Mouse (Mus musculus) splenic B cell, adult 2 months (primary cell): ENCODE results near the gene Ift43.
A peak's percentile ranks its signal among the peaks of the same experiment; 100 is the strongest.

Source experiments
- DNase-seq: peaks from one replicate; pipeline ENCODE4 v3.0.0-alpha.2; 2011; ENCODE audit warnings: low read depth, low spot score
- H3K27me3 ChIP-seq: 2 replicates; pipeline ENCODE4 v1.6.1; 2012; ENCODE audit warnings: mild to moderate bottlenecking, low read length, moderate library complexity, mixed read lengths; ENCODE audit not compliant: control insufficient read depth, poor library complexity, insufficient read depth, severe bottlenecking
- H3K36me3 ChIP-seq: 2 replicates; pipeline ENCODE4 v1.6.1; 2012; ENCODE audit warnings: mild to moderate bottlenecking, low read length, moderate library complexity, mixed read lengths; ENCODE audit not compliant: control insufficient read depth, poor library complexity, insufficient read depth, severe bottlenecking

Gene Ift43

DNA sequence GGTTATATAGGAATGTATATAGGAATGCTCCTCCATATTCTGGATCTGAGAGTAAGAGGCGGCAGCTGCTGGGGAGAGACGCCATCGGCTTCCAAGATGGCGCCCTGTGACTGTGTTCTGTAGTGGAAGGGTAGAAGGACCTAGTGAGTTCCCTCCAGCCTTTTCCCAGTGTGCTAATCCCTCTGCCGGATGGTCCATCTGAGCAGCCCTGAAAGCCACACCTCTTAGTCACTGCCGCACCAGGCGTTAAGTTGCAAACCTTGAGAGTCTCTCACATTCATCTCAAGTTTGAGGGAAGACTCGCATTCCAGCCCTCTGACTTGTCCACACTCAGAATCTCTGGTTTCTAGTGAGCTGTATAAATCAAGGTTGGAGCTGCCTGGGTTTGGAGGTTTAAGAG, 46.7 kb downstream of the Ift43 start:
- DNase-seq = no peak
- H3K27me3 ChIP-seq = no peaks in the 10 kb centered on the region; the same call in 1 of the 2 replicates

DNA sequence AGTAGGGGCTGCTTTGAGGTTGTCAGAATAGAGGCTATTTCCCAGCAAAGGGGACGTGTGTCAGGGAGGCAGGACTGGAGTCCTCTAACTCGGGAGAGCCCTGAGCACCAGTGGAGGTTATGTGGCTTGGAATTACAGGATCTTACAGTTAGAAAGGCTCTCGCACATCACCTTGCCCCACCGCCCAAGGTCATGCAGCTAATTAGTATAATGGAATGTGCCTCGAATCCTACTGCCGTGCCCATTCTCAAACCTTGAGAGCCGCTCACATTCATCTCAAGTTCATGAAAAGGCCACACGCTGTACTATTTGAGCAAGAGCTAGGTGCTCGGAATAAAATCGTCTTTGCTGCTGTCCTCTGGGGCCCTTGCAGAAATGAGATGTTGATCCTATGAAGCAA, 47.4 kb downstream of the Ift43 start:
- no peak for DNase-seq
- no peaks in the 10 kb centered on the region for H3K36me3 ChIP-seq
- no peaks in the 10 kb centered on the region; the same call in 1 of the 2 replicates for H3K27me3 ChIP-seq

More for the DNA sequence above, 46.7 kb downstream of the Ift43 start:
- H3K36me3 ChIP-seq = no peaks in the 10 kb centered on the region

DNA sequence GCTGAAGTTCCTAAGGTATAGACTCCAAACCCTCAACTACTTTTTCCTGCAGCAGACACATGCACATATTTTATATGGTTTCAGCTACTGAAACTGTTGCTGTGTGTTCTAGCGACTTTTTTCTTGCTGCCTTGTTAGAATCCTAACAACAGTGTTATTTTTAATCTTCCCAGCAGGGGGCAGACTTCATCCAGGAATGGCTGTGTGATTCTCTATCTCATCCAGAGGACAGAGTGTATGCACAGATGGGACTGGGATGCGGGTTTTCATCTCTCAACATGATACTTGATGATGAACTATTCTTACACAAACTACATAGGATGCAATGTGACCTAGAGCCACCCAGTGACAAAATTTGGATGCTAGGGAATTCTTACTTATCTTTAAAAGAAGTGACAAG, 50.5 kb downstream of the Ift43 start:
- H3K27me3 ChIP-seq = no peaks in the 10 kb centered on the region; the same call in 1 of the 2 replicates
- no peaks in the 10 kb centered on the region for H3K36me3 ChIP-seq
- DNase-seq = peak; percentile 70

DNA sequence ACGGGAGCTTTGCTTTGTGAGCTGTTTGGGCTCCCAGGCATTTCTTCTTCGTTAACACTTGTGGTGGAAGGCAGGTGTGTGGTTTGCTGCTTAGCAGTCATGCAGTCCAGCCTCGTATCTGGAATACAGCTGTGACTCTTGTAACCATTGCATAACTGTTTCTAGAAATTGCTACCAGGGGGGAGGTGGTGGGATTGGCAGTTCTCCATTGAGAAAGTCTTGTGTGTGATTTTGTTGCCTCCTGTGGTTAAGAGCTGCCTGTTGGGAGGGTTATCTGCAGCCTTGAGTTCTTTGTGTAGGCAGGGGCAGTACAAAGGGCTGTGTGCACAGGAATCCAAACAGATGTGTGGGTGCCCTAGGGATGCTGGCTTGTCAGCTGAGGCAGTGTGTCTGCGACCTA, 53.4 kb downstream of the Ift43 start:
- Histone ChIP-seq H3K27me3 (no peaks in the 10 kb centered on the region), H3K36me3 (no peaks in the 10 kb centered on the region)
- DNase-seq = no peak

DNA sequence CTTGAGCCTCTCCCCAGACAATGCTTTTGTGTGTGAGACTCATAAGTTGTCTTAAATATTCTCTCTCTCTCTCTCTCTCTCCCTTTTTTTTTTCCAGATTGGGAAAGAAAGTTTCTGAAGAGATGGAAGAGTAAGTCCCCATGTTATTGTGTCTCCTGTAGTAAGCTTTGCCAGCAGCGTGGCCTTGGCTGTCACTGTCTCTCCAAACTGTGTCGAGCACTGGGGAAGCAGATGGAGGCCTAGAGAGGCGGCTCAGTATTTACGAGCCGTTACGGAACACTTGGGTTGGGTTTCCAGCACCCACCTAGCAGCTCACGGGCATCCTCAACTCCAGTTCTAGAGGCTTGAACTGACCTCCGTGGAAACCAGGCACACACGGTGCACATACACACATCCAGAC, 56.4 kb downstream of the Ift43 start:
- Histone ChIP-seq H3K27me3 (no peaks in the 10 kb centered on the region), H3K36me3 (no peaks in the 10 kb centered on the region)
- DNase-seq = no peak

DNA sequence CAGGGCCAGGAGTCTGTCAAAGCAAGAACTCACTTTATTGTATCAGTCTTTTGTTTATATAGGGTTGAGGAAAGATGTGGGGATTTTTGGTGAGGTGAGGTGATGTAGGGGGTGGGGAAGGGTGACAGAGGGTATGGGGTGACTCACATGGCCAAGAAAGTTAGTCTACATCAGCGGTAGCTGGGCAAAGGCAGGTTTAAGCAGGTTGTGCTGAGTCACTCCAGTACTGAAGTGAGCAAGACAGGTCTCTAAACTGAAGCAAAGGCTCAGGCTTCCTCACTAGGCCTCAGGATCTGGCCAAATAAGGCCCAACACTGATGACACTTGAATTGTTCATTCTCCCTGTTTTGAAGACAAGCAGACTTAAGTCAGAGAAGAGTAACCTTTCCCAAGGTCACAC, 60.0 kb downstream of the Ift43 start:
- H3K36me3 ChIP-seq = no peaks in the 10 kb centered on the region
- DNase-seq = no peak

DNA sequence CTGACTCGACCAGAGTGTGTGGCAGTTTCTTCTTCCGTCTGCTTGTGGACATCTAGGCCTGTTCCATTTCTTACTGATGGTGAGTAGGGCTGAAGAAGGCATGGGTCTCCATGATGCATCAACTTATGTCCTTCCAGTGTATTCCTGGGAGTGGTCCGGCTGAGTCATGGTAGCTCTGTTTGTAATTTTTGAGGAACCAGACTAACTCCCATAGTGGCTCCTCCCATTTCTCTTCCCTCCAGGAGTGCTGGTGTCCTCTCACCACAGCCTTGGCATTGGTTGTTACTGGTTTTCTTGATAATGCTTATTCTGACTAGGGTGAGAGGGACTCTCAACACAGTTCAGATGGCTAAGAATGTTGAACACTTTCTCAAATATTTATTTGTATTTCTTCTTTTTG, 63.9 kb downstream of the Ift43 start:
- Histone ChIP-seq H3K27me3 (no peaks in the 10 kb centered on the region), H3K36me3 (no peaks in the 10 kb centered on the region)
- no peak for DNase-seq

More for the DNA sequence above, 60.0 kb downstream of the Ift43 start:
- H3K27me3 ChIP-seq = no peaks in the 10 kb centered on the region

DNA sequence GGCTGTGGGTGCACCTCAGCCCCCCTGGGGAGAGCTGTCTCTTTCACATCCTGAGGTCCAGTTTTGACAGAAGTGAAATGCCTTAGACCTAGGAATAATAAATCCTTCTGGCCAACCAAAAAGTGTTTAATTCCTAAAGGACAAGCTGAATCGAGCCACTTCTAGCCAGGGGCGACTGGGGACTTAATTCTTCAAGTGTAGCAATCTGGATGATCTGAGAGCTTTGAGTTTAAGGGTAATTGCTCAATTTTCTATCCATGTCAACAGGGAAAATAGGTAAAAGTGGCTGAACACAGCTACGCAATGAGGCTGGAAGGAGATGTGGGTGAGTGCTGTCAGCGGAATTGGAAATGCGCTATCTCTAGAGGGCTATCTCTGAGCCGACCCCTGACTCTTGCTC, 65.9 kb downstream of the Ift43 start:
- Histone ChIP-seq H3K27me3 (no peaks in the 10 kb centered on the region), H3K36me3 (no peaks in the 10 kb centered on the region)
- no peak for DNase-seq

DNA sequence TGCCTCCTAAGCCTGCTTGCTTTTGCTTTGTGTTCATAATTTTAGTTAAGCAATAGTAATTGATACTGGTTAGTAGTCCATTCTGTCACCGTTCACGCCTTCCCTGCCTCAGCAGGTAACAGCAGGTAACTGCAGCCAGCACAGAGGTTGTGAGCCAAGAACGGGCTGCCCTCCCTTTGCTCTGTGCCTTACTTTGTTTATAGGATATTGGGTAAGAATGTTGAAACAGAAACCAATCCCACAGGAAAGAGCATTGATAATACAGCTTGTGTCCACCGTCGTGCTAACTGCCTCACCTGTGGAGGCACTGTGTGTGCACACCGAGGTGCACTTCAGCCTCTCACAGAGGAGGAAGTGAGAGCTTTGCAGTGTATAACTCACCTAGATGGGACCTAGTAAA, 66.7 kb downstream of the Ift43 start:
- H3K36me3 ChIP-seq = no peaks in the 10 kb centered on the region
- no peaks in the 10 kb centered on the region for H3K27me3 ChIP-seq
- no peak for DNase-seq

DNA sequence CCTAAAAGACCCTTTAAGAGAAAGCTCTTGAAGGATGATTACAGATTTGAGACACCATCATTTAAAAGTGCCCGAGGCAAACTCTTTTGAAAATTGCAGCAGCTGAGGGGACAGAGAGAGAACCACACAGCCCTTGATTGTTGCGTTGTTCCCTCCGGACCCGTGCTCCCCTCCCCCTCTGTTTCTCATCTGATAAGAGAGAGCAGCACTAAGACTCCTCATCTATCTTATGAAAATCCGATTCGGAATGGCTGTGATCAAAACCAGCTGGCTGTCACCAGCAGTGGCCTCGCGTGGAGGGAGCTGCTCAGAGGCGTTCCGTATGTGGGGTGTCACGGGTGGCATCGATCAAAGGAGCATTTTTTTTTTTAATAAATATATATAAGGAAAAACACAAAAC, 69.6 kb downstream of the Ift43 start:
- Histone ChIP-seq H3K27me3 (no peaks in the 10 kb centered on the region), H3K36me3 (no peaks in the 10 kb centered on the region)
- no peak for DNase-seq

DNA sequence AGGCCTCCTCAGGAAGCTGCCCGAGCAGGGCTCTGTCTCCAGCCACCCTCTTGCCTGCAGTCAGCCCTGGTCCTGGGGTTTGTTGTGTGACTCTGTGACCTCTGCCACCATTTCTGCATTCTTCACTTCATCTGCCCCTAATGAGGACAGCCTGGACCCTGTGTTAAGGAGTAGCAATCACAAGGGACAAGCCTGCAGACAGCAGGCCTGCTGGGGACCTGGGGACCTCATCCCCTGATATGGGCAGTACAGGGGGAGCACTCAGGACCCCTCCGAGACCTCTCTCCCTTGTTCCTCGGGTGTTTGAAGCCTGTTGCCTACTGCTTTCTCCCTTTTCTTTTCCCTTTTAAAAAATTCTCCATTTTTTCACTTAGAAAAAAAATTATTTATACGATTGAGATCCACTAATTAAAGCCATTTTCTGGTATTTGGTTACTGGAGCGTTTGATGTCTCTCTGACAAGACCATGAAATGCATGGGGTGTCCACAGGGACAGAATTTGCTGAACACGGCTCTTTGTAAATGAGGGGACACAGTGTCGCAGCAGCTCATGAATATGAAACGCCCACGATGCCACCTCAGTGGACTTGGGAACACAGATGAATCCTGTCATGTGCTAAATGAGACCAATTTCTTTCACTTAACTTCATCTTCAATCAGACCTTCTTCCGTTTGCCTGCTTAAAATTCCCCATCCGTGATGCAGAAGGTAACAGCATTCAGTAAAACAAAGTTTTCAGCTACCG, 71.0 kb downstream of the Ift43 start:
- Histone ChIP-seq H3K36me3 (no peaks in the 10 kb centered on the region), H3K27me3 (no peaks in the 10 kb centered on the region)
- DNase-seq = no peak

DNA sequence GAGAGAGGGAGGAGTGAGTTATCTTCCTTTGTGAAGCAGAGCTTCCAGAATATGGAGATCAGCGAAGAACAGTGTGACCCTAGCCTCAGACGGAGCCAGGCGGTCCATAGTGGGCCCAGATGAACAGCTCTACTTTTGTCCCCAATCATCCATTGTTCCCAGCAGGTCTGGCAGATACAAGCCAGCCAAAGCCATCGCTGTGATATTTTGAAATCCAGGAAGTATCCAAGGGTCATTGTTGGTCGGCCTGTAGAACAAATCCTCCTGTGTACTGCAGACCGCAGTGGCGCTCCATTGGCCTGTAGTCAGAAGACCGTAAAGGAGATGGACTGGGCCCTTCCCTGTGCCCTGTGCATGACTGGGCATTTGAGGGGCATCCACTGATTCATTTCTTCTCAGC, 72.8 kb downstream of the Ift43 start:
- no peak for DNase-seq
- no peaks in the 10 kb centered on the region for H3K36me3 ChIP-seq
- no peaks in the 10 kb centered on the region for H3K27me3 ChIP-seq

DNA sequence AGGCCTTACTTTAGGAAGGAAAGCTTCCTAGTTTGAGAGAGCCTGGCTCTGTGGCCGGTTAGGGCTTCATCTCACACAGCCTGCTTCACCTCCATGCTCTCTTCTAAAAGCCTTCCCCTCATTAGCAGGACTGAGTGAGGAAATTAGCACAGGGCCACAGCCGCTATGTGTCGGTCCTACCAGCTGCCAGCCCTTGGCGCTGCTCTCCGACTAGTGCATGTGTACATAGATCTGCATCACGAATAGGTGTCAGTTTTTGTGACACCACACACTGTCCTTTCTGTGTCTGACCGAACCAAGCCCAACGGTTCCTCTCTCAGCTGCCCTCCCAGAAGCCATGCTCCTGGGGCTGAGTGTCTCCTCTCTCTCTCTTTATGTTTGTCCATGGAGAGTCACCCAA, 74.8 kb downstream of the Ift43 start:
- DNase-seq = no peak
- no peaks in the 10 kb centered on the region for H3K36me3 ChIP-seq

DNA sequence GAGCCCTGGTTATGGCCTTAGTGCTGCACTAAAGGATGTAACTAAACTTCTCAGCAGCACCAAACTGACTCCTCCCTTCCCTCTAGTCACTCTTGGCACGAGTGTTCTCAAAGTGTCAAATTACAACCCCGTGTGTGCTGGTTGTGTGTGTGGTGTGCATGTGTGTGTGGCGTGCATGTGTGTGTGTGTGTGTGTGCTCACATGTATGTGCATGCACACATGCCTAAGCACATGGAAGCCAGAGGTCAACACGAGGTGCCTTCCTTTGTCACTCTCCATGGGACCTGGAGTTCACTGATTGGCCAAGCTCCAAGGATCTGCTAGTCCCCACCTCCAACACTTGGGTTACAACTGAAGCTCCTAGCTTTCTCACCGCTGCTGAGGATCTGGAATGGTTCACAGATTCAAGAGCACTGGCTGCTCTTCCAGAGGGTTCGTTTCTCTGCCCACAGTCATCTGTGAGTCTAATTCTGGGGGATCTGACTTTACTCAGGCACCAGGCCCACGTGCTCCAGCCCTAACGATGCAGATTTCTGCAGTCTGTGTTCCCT, 75.6 kb downstream of the Ift43 start:
- no peaks in the 10 kb centered on the region for H3K36me3 ChIP-seq
- no peaks in the 10 kb centered on the region for H3K27me3 ChIP-seq
- no peak for DNase-seq

More for the DNA sequence above, 74.8 kb downstream of the Ift43 start:
- no peaks in the 10 kb centered on the region for H3K27me3 ChIP-seq

DNA sequence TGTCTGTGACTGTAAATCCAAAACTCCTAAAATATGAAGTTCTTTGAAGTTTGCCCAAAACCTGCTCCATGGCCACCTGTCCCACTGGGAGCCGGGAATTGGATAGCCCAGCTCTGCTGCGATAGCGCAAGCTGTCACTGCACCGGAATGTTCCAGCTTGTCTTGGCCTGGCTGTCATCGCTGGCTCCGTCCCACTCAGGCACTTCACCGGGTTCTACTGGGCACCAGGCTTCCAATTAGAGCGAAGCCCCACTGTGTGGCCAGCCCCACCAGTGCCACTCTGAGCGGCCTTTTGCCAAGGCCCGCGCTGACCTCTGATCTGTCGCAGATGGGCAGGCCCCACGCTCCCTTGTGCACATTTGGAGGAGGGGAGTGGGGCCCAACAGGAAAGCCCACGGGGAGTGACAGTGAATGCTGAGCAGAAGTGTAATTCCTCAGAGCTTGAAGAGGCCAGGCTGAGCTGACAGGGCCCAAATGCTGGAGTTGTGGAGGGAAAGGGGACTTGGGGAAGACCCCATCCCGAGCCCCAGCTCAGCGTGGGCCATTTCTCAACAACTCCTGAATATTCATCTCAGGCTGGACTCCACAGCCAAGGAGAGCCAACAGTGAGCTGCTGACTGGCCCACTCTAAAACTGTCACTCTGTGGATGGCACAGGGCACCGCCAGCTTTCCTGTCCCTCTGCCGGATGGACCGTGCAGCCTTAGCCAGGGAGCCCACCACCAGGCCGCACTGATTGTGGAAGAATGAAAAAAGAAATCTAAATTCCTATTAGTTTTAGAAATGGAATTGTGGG, 76.5 kb downstream of the Ift43 start:
- DNase-seq = no peak
- Histone ChIP-seq H3K27me3 (no peaks in the 10 kb centered on the region), H3K36me3 (no peaks in the 10 kb centered on the region)
